Mouse (Mus musculus) layer of hippocampus, adult 2 months (tissue): ENCODE results near the gene Alg1. TPM values are rescaled to one million over a fixed set of nuclear protein-coding genes. Genes with fewer than 3 reads are reported as not detected.

Source experiments
- DNase-seq, 2 experiments: peaks; one replicate each; pipeline ENCODE4 v3.0.0; 2022; ENCODE audit warnings: low spot score in 2 of 2
- H3K27ac ChIP-seq: fragments of 200-600 bp; 2 replicates; pipeline ENCODE4 v1.8.1; 2022
- H3K4me3 ChIP-seq: fragments of 200-600 bp; 2 replicates; pipeline ENCODE4 v1.8.1; 2022; ENCODE audit warnings: mild to moderate bottlenecking
- CTCF ChIP-seq: fragments of 200-600 bp; conservative IDR thresholded peaks from 2 replicates; pipeline ENCODE4 v1.8.1; 2022; ENCODE audit warnings: antibody characterized with exemption, mild to moderate bottlenecking, moderate library complexity
- long read RNA-seq, 2 experiments: library from polyadenylated mRNA; stranded (forward); transcript quantifications; one replicate each; pipeline ENCODE4 v2.0.0; 2021; ENCODE audit warnings: borderline mapping rate in 2 of 2
- total RNA-seq, 2 experiments: library from RNA; stranded (reverse); gene quantifications; 2 replicates each; pipeline ENCODE4 v1.2.3; 2021

Alg1 gene
- 10 to 100 TPM; 28.7 to 32.1 TPM for total RNA-seq
- long read RNA-seq, experiment 1, transcript Alg1-202 (13 exons, 1,755 nt), result major isoform, 16 of 27 reads
- long read RNA-seq, experiment 1, partial matches to known transcripts, result 3 of 27 reads
- long read RNA-seq, experiment 1, other reads (novel, unspliced or antisense), result 8 of 27 reads
- long read RNA-seq, experiment 2, transcript Alg1-202 (13 exons, 1,755 nt), result major isoform, 38 of 52 reads
- long read RNA-seq, experiment 2, partial matches to known transcripts, result 3 of 52 reads
- long read RNA-seq, experiment 2, other reads (novel, unspliced or antisense), result 11 of 52 reads

DNA sequence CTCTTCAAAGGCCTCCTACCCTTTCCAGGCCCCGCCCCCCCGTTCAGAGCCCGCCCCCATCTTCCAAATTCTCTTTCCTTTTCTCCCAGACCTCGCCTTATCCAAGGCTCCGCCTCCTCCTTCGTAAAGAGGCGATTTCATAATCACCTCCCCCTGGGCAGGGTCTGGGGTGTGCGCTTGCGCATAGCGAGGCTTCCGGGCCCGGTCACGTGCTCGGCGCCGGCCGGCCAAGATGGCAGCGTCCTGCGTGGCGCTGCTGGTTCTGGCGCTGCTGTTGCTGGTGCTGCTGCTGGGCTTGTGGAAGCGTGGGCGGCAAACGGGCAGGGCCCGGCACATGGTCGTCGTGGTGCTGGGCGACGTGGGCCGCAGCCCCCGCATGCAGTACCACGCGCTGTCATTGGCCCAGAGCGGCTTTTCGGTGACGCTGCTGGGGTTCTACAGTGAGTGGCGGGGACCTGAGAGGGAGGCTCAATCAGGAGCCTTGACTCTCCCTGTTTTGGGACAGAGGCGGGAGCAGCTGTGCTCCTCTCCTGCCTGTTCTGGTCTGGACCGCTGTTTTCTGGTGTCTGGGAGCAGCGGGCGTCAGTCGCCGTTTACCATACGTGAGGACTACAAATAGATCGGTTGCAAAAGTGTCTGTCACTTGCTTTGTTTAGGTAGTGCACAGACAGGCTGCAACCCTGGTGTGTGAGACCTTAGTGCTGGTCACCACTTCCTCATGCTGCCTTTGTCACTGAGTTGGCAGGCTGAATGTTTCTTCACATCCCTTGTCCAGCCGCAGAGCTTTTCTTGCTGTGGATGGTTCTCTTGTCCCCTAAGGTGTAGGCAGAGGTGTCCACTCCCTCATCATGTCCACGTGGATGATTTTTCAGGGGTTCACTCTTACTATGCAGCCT, at the start of gene Alg1:
Alg1 (plus strand) TSS at position 204 of the 896 bp plus-strand sequence.
- H3K4me3 ChIP-seq, result peak within 1 kb of the TSS; percentile 92
- no peak for TF ChIP-seq CTCF
- peak within 1 kb of the TSS; percentile 89 for H3K27ac ChIP-seq
- DNase-seq, result peak; percentile 95 to 97

DNA sequence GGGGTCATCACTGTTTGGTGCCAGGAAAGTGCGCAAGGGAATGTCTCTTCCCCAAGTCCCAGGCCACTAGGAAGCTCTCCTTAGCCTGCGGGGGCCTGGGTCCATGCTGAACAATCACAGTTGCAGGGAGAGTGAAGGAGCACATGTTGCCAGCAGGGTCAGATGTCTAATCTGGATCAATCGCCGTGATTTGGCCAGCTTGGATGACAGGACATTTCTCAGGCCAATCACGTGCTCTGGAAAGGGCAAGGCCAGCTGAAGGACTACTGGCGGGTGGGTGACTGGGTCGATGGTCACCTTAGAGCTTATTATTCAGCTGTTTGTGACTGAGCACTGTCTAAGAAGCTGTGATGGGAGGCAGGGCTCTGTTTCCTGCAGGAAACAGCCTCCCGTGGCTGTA, 49.3 kb upstream of the Alg1 start:
- Histone ChIP-seq H3K27ac (no peak overlapping the region), H3K4me3 (no peak overlapping the region)
- no peak for DNase-seq
- TF ChIP-seq CTCF, result no peak

DNA sequence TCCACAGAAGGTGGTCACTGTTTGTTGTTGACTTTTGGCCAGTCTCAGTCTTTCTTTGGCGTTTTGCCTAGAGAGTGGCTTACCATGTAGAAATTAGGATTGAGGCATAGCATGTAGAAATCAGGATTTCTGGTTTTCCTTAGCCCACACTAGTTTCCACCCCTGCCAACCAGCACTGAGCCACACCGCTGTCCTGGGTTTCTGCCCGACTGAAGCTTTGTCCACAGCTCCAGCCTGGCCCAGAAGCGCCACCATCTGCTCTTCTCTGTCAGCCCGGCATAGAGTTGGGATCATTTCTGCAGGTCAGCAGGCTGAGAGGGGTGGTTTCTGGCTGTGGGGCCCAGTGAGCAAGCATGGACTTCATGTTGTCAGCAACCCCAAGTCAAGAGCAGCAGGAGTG, 48.5 kb upstream of the Alg1 start:
- Histone ChIP-seq H3K4me3 (no peak overlapping the region), H3K27ac (no peak overlapping the region)
- TF ChIP-seq CTCF, result no peak
- no peak for DNase-seq

DNA sequence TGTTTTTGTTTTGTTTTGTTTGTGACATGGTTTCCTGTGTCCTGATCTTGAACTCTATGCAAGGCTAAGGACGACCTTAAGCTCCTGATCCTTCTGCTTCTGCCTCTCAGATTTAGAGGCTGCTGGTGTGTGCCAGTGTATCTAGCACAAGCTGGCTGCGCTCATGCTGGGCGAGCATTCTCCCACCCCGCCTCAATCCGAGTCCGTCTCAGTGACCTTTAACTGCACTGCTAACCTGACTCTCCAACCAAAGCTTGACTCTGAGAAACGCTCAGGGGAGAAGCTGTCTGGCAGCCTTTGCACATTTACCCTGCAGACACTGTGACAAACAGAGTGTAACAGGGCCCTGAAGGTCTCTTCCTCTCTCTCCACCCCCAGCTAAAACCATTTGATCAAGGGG, 47.7 kb upstream of the Alg1 start:
- no peak for DNase-seq
- Histone ChIP-seq H3K4me3 (no peak overlapping the region), H3K27ac (no peak overlapping the region)
- no peak for TF ChIP-seq CTCF

DNA sequence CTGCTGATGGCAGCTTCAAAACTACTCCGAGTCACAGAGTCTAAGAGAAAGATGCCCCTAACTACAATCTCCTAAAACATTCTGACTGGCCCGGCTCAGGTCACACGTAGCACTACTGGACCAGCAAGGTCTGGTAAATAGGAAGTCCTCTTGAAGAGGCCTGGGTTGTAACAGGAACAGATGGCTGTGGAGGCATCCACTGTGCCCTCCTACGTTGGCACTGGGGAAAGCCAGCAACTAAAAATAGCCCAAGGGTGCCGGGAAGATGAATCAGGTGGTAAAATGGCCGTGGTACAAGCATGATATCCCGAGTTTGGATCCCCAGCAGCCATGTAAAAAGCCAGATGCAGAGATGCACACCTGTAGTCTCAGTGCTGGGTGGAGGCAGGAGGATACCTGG, 47.2 kb upstream of the Alg1 start:
- Histone ChIP-seq H3K4me3 (no peak overlapping the region), H3K27ac (peak overlapping the region; percentile 10; the same call in 1 of the 2 replicates)
- DNase-seq, result peak; percentile 34 to 36
- TF ChIP-seq CTCF, result no peak

DNA sequence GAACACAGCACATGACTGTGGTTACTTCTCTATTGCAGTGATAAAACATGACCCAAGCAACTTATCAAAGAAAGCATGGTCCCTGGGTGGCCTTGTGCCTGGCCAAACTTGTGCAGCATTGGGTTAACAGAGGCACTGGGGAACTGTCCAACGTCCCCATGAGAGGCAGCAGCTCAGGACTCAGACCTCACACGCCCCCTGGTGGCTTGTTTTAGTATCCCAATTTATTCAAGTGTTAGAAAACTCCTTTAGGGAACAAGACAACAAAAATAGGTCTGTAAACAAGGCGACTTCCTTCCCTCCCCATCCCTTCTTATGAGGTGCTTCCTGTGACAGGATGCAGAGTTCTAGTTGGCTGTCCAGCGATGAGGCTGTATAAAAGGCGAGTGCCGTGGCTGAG, 38.3 kb upstream of the Alg1 start:
- DNase-seq, result peak; percentile 46 to 70
- Histone ChIP-seq H3K27ac (no peak overlapping the region), H3K4me3 (no peak overlapping the region)
- TF ChIP-seq CTCF, result peak; percentile 85

DNA sequence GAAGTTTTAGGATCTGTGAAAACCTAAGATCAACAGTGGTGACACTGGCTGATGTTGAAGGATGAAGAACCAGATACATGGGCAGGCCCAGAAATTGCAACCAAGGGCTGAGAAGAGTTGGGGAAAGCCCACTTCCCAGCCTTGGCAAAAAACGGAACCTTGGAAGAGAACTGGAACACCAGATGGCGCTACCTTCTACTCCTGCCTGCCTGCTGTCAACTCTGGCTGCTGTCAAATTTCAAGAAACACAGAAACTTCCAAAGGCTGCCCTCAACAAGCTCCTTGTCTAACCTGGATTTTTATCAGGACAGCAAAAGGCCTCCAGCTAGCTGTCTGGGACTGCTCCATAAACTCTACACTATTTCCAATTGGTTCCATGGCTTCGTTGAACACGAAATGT, 30.7 kb upstream of the Alg1 start:
- peak; percentile 35 to 49 for DNase-seq
- peak; percentile 83 for TF ChIP-seq CTCF

DNA sequence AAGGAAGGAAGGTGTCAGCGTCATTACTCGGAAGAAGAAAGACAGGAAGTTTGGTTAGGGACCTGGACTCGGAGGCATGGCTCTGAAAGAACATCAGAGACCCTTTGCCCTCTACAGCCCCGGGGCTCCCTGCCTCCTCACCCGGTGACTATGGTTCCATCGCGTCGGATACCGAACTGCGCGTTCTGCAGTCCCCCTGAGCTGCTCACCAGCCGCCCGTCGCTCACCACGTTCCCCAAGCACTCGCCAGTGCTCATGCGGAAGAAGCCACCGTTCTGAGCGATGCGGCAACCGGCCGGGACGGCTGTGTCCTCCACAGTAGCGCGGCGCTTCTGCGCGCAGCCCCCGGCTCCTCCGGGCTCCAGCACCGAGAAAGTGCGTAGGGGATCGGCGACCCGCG, 30.2 kb upstream of the Alg1 start:
- Histone ChIP-seq H3K4me3 (peak overlapping the region; percentile 72), H3K27ac (peak overlapping the region; percentile 84)
- no peak for TF ChIP-seq CTCF
- DNase-seq, result no peak

More for the DNA sequence above, 30.7 kb upstream of the Alg1 start:
- Histone ChIP-seq H3K4me3 (peak overlapping the region; percentile 72), H3K27ac (no peak overlapping the region)

- peak; percentile 75 to 79 for DNase-seq
- TF ChIP-seq CTCF, result no peak
- Histone ChIP-seq H3K4me3 (peak within 1 kb of the TSS; percentile 72), H3K27ac (peak within 1 kb of the TSS; percentile 84)
Observed at GRCm38 (mm10) chr16:5203668-5204433, 29.6 kb upstream of the Alg1 start, which contains the start of gene Nagpa. TSS of gene Nagpa (minus strand) at chr16:5204012.

GRCm38 (mm10) chr16:5205431-5205970, 27.9 kb upstream of the Alg1 start:
- TF ChIP-seq CTCF, result no peak
- DNase-seq, result no peak
- Histone ChIP-seq H3K27ac (no peak overlapping the region), H3K4me3 (no peak overlapping the region)

DNA sequence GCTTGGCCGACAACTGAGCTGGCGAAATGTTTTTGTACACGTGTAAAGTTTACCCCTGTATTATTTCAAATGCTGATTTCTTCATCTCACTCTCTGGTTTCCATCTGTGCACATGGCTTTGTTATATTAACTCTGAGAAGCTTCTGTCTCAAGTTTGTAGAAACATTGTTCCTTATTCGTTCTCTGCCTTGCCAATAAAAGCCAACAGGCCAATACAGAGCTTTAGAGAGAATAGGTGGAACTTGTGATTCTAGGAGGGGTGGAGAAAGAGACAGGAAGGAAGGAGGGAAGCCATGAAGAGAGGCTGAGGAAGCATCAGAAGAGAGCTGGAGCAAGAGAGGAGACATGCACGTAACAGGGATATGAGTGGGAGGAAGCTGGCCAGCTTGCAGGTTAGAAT, 27.4 kb upstream of the Alg1 start:
- Histone ChIP-seq H3K4me3 (peak overlapping the region; percentile 29), H3K27ac (peak overlapping the region; percentile 48; the same call in 1 of the 2 replicates)
- no peak for DNase-seq
- TF ChIP-seq CTCF, result no peak

DNA sequence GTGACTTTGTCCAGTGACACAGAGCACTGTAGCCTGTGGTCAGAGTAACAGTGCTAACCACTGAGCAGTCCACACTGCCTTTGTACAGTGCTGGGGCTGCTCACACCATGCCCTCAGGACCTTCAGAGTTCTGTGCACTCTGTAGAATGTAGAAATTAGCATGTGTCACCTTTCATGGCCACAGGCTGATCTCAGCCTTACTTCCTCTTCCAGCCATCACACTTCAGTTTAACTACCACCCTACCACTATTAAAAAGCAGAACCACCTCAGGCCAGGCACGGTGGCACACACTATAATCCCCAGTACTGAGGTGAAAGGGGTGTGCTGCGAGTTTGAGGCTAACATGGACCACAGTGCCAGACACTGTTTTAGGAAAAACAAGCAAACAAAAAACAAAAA, 23.1 kb upstream of the Alg1 start:
- H3K27ac ChIP-seq, result no peak overlapping the region
- no peak overlapping the region for H3K4me3 ChIP-seq
- no peak for TF ChIP-seq CTCF
- no peak for DNase-seq

GRCm38 (mm10) chr16:5212150-5212549, 21.3 kb upstream of the Alg1 start:
- no peak overlapping the region for H3K27ac ChIP-seq
- H3K4me3 ChIP-seq, result no peak overlapping the region
- no peak for DNase-seq
- TF ChIP-seq CTCF, result no peak
